Comparison of ENCODE assay signal across 8 mouse cellular contexts in genomic region chrX:150477854-150478780, GRCm38 (mm10). TPM values are rescaled to one million over a fixed set of nuclear protein-coding genes. Genes with fewer than 3 reads are reported as not detected.
DNase-seq lines count a peak whose midpoint lies in the region; ATAC-seq and TF ChIP-seq lines count a peak whose summit lies in the region.

No protein-coding gene starts in this region.

- H3K79me2 ChIP-seq in liver, adult 2 months (ENCODE audit: control insufficient read depth, insufficient read depth, low read length): no peaks in the 10 kb centered on the region
- no peaks in the 10 kb centered on the region for H3K79me2 ChIP-seq in myocyte (ENCODE audit: control insufficient read depth, insufficient read depth)

- TF ChIP-seq POLR2A in bone marrow macrophage, adult 2 months (IDR thresholded peaks at IDR 0.05; ENCODE audit: borderline replicate concordance, low read depth, low read length): no peak
- TF ChIP-seq POLR2A in embryonic fibroblast, embryonic 13.5 days (IDR thresholded peaks at IDR 0.05; ENCODE audit: low read depth, low read length): peak; percentile 30
- no peak for TF ChIP-seq POLR2A in liver, adult 2 months (IDR thresholded peaks at IDR 0.05; ENCODE audit: extremely low read depth, insufficient read depth, low read length)
- no peak for TF ChIP-seq POLR2A in myocyte (IDR thresholded peaks at IDR 0.05; ENCODE audit: insufficient read length, low read depth)

- H3K4me3 ChIP-seq in bone marrow macrophage, adult 2 months (ENCODE audit: insufficient read depth, low read length): peak overlapping the region; percentile 79
- H3K4me3 ChIP-seq in embryonic fibroblast, embryonic 13.5 days (ENCODE audit: insufficient read depth, low read length): peak overlapping the region; percentile 62
- H3K4me3 ChIP-seq in heart, embryonic 11.5 days (ENCODE audit: low read depth, low read length): peak overlapping the region; percentile 48
- H3K4me3 ChIP-seq in kidney, embryonic 16.5 days (ENCODE audit: low read length): peak overlapping the region; percentile 60
- peak overlapping the region; percentile 98 for H3K4me3 ChIP-seq in liver, adult 2 months (ENCODE audit: insufficient read depth, low read depth, low read length)
- peak overlapping the region; percentile 30 for H3K4me3 ChIP-seq in myocyte

- peak overlapping the region; percentile 45 for H3K4me2 ChIP-seq in heart, embryonic 11.5 days
- H3K4me2 ChIP-seq in kidney, embryonic 16.5 days (replicated peaks; ENCODE audit: low read depth, low read length): peak overlapping the region; percentile 44
- H3K4me2 ChIP-seq in myocyte (ENCODE audit: low read depth): peak overlapping the region; percentile 8

- no peaks in the 10 kb centered on the region for H3K9me3 ChIP-seq in heart, embryonic 11.5 days (replicated peaks; ENCODE audit: control insufficient read depth, low read length)
- no peaks in the 10 kb centered on the region for H3K9me3 ChIP-seq in kidney, embryonic 16.5 days (ENCODE audit: low read length)

- DNase-seq in A20 (ENCODE audit: low read depth, low spot score): peak; percentile 87
- DNase-seq in liver, adult 2 months (ENCODE audit: extremely low read depth, low read depth, low spot score): peak; percentile 87
- peak; percentile 91 for DNase-seq in splenic B cell, adult 2 months (ENCODE audit: low read depth, low spot score)

- no peaks in the 10 kb centered on the region for H3K36me3 ChIP-seq in heart, embryonic 11.5 days (ENCODE audit: control insufficient read depth, insufficient read depth, low read length)
- no peaks in the 10 kb centered on the region for H3K36me3 ChIP-seq in kidney, embryonic 16.5 days (ENCODE audit: insufficient read depth, low read length)
- no peaks in the 10 kb centered on the region for H3K36me3 ChIP-seq in liver, adult 2 months (ENCODE audit: control insufficient read depth, insufficient read depth, low read length)
- H3K36me3 ChIP-seq in myocyte (ENCODE audit: control insufficient read depth, insufficient read depth): no peaks in the 10 kb centered on the region
- H3K36me3 ChIP-seq in splenic B cell, adult 2 months (ENCODE audit: control insufficient read depth, insufficient read depth, low read length, poor library complexity, severe bottlenecking): no peaks in the 10 kb centered on the region

- peak; percentile 50; the same call in 1 of the 2 replicates for TF ChIP-seq CTCF in bone marrow macrophage, adult 2 months (IDR thresholded peaks at IDR 0.05; ENCODE audit: low read depth, low read length)
- 0 out of 2 replicates have a peak, but pooled peaks have one; percentile 16 for TF ChIP-seq CTCF in embryonic fibroblast, embryonic 13.5 days (IDR thresholded peaks at IDR 0.05; ENCODE audit: borderline replicate concordance, insufficient read depth, low read length)
- peak; percentile 74 for TF ChIP-seq CTCF in liver, adult 2 months (IDR thresholded peaks at IDR 0.05; ENCODE audit: low read depth, low read length)

- H3ac ChIP-seq in myocyte (ENCODE audit: control insufficient read depth, insufficient read length): no peak overlapping the region

- no peaks in the 10 kb centered on the region for H3K4me1 ChIP-seq in bone marrow macrophage, adult 2 months (ENCODE audit: control insufficient read depth, insufficient read depth, low read length)
- H3K4me1 ChIP-seq in embryonic fibroblast, embryonic 13.5 days (ENCODE audit: control insufficient read depth, insufficient read depth, low read length): no peaks in the 10 kb centered on the region
- H3K4me1 ChIP-seq in heart, embryonic 11.5 days (ENCODE audit: control insufficient read depth, insufficient read depth, low read length): no peaks in the 10 kb centered on the region
- H3K4me1 ChIP-seq in kidney, embryonic 16.5 days (ENCODE audit: insufficient read depth, low read length): no peaks in the 10 kb centered on the region
- no peaks in the 10 kb centered on the region for H3K4me1 ChIP-seq in liver, adult 2 months (ENCODE audit: control insufficient read depth, insufficient read depth, low read length)

- peak overlapping the region; percentile 95 for H3K27ac ChIP-seq in bone marrow macrophage, adult 2 months (ENCODE audit: insufficient read depth, low read depth, low read length)
- H3K27ac ChIP-seq in embryonic fibroblast, embryonic 13.5 days (ENCODE audit: insufficient read depth, low read length): peak overlapping the region; percentile 94
- H3K27ac ChIP-seq in heart, embryonic 11.5 days (ENCODE audit: low read depth, low read length): peak overlapping the region; percentile 82
- peak overlapping the region; percentile 93 for H3K27ac ChIP-seq in kidney, embryonic 16.5 days (ENCODE audit: low read length)
- H3K27ac ChIP-seq in liver, adult 2 months (replicated peaks; ENCODE audit: insufficient read depth, low read depth, low read length): peak overlapping the region; percentile 100

- peak overlapping the region; percentile 78 for H3K9ac ChIP-seq in heart, embryonic 11.5 days (ENCODE audit: low read depth, low read length)
- peak overlapping the region; percentile 72 for H3K9ac ChIP-seq in kidney, embryonic 16.5 days (replicated peaks; ENCODE audit: low read length)
- H3K9ac ChIP-seq in liver, adult 2 months (ENCODE audit: low read depth, low read length): peak overlapping the region; percentile 92

- no peaks in the 10 kb centered on the region for H3K27me3 ChIP-seq in heart, embryonic 11.5 days (ENCODE audit: control insufficient read depth, insufficient read depth, low read length)
- no peaks in the 10 kb centered on the region for H3K27me3 ChIP-seq in kidney, embryonic 16.5 days (ENCODE audit: insufficient read depth, low read length)
- H3K27me3 ChIP-seq in liver, adult 2 months (ENCODE audit: control insufficient read depth, insufficient read depth, low read length): no peaks in the 10 kb centered on the region
- H3K27me3 ChIP-seq in myocyte (ENCODE audit: control insufficient read depth, insufficient read depth, insufficient read length): no peaks in the 10 kb centered on the region
- H3K27me3 ChIP-seq in splenic B cell, adult 2 months (ENCODE audit: control insufficient read depth, insufficient read depth, low read length, poor library complexity, severe bottlenecking): no peaks in the 10 kb centered on the region

- peak; percentile 93 for ATAC-seq in heart, embryonic 11.5 days (replicated peaks; ENCODE audit: insufficient number of reproducible peaks, low FRiP score, low TSS enrichment)
- peak; percentile 98 for ATAC-seq in kidney, embryonic 16.5 days (ENCODE audit: low FRiP score, low TSS enrichment)

- 1% methylated on average over 34 of the region's 34 CpGs for WGBS in heart, embryonic 11.5 days (ENCODE audit: insufficient replicate concordance)
- 1% methylated on average over 34 of the region's 34 CpGs for whole genome bisulfite sequencing in kidney, embryonic 16.5 days
- WGBS in liver, adult 2 months: 0% methylated on average over 34 of the region's 34 CpGs

TF ChIP-seq in myocyte, 11 proteins besides CTCF, POLR2A, EP300 and RAD21:
- peak; percentile 47 for TF ChIP-seq SRF (IDR thresholded peaks at IDR 0.05; ENCODE audit: control insufficient read depth, insufficient read length, low read depth)
- peak; percentile 11 for TF ChIP-seq POLR2AphosphoS2 (IDR thresholded peaks at IDR 0.05; ENCODE audit: insufficient read length, low read depth)
- no peak for TF ChIP-seq MYOG (IDR thresholded peaks at IDR 0.05; ENCODE audit: control insufficient read depth in 1 of 3, insufficient read depth in 1 of 3, insufficient read length in 2 of 3, low read depth in 2 of 3)
TF ChIP-seq in myocyte: peak in this region for 2.

RNA-seq across cellular contexts. Expression of gene Tmem29, which starts 19.2 kb away (rescaled TPM):
- 17.4 and 18.3 TPM in 2 replicates for polyA plus RNA-seq in bone marrow macrophage, adult 2 months (2012; ENCODE audit: insufficient read depth, insufficient read length, missing spikeins)
- polyA plus RNA-seq in embryonic fibroblast, embryonic 13.5 days (2011; ENCODE audit: insufficient read length, low read depth, missing spikeins): 20.4 and 24.5 TPM in 2 replicates
- 22.9 and 23.5 TPM in 2 replicates for polyA plus RNA-seq in heart, embryonic 11.5 days (2014; fragmentation: Nextera tagmentation; extraction: Ambion mirVana)
- 34.5 and 35.3 TPM in 2 replicates for polyA plus RNA-seq in kidney, embryonic 16.5 days (2015; fragmentation: Nextera tagmentation; extraction: Ambion mirVana)
- total RNA-seq in liver, adult 2 months (2014; rRNA removed): 13.0 and 18.5 TPM in 2 replicates
- 3.0 and 3.4 TPM in 2 replicates for polyA plus RNA-seq in liver, adult 2 months (2012; rRNA removed)
- polyA plus RNA-seq in myocyte (2012; fragmentation: generic; extraction: Trizol): 5.9 TPM

Comparison
In these comparisons a context has a peak if more than half of its experiments do, and no peak if none do; other contexts are left out.
1. Peak in every context shown above with its lines: DNase-seq, ATAC-seq, H3K4me3 ChIP-seq and H3K27ac ChIP-seq.
2. H3K4me3 ChIP-seq: peak in every context shown above with its lines; median percentile 98 in liver, adult 2 months; 79 in bone marrow macrophage, adult 2 months; 62 in embryonic fibroblast, embryonic 13.5 days; 60 in kidney, embryonic 16.5 days; 48 in heart, embryonic 11.5 days; 30 in myocyte.
3. CTCF ChIP-seq: peak in every context shown above with its lines; median percentile 74 in liver, adult 2 months; 50 in bone marrow macrophage, adult 2 months; 16 in embryonic fibroblast, embryonic 13.5 days.